Mouse (Mus musculus) heart, adult 18-20 months (tissue): ENCODE results near the gene Cdk20. TPM values are rescaled to one million over a fixed set of nuclear protein-coding genes. Genes with fewer than 3 reads are reported as not detected.

Source experiments
- DNase-seq, 2 experiments: peaks; one replicate each; pipeline ENCODE4 v3.0.0; 2021 to 2022; ENCODE audit warnings: mixed read lengths in 1 of 2
- long read RNA-seq, 2 experiments: library from polyadenylated mRNA; stranded (forward); transcript quantifications; one replicate each; pipeline ENCODE4 v2.0.0; 2021
- total RNA-seq, 2 experiments: library from RNA; stranded (reverse); gene quantifications; 2 replicates each; pipeline ENCODE4 v1.2.3; 2021

Gene Cdk20
- total RNA-seq = 1 to 10 TPM; 2.5 to 4.4 TPM
- long read RNA-seq, experiment 1, full-length matches to known transcripts = 1 of 2 reads
- long read RNA-seq, experiment 1, partial matches to known transcripts = 0 of 2 reads
- long read RNA-seq, experiment 1, other reads (novel, unspliced or antisense) = 1 of 2 reads
- long read RNA-seq, experiment 2, partial matches to known transcripts = 1 of 1 reads
- long read RNA-seq, experiment 2, other reads (novel, unspliced or antisense) = 0 of 1 reads

GRCm38 (mm10) chr13:64432017-64432995 is at the start of gene Cdk20:
TSS of gene Cdk20 (plus strand) at chr13:64432314.
- peak; percentile 91 to 97 for DNase-seq

- DNase-seq = no peak
These were observed 47.2 kb upstream of the Cdk20 start for GRCm38 (mm10) chr13:64384937-64385336.

- no peak for DNase-seq
These were observed 46.1 kb upstream of the Cdk20 start for GRCm38 (mm10) chr13:64386048-64386447.

- no peak for DNase-seq
These were observed 43.7 kb upstream of the Cdk20 start for GRCm38 (mm10) chr13:64388415-64388814.

- peak in 1 of 2 experiments; percentile 33 for DNase-seq
These were observed 35.1 kb upstream of the Cdk20 start for GRCm38 (mm10) chr13:64396979-64397378.

- DNase-seq = peak; percentile 20 to 29
These were observed 34.0 kb upstream of the Cdk20 start for GRCm38 (mm10) chr13:64398065-64398464.

GRCm38 (mm10) chr13:64399906-64400305 is 32.2 kb upstream of the Cdk20 start:
- peak in 1 of 2 experiments; percentile 13 for DNase-seq

- DNase-seq = peak; percentile 79 to 88
These were observed 31.2 kb upstream of the Cdk20 start for GRCm38 (mm10) chr13:64400801-64401361.

GRCm38 (mm10) chr13:64402006-64402405 is 30.1 kb upstream of the Cdk20 start:
- DNase-seq = peak; percentile 50 to 64

- no peak for DNase-seq
These were observed 29.6 kb upstream of the Cdk20 start for GRCm38 (mm10) chr13:64402504-64402949.

- no peak for DNase-seq
These were observed 29.1 kb upstream of the Cdk20 start for GRCm38 (mm10) chr13:64402951-64403460.

- peak in 1 of 2 experiments; percentile 25 for DNase-seq
These were observed 28.6 kb upstream of the Cdk20 start for GRCm38 (mm10) chr13:64403519-64403918.

GRCm38 (mm10) chr13:64405550-64405949 is 26.6 kb upstream of the Cdk20 start:
- no peak for DNase-seq

- no peak for DNase-seq
These were observed 24.1 kb upstream of the Cdk20 start for GRCm38 (mm10) chr13:64407992-64408391.

GRCm38 (mm10) chr13:64410604-64411003 is 21.5 kb upstream of the Cdk20 start:
- no peak for DNase-seq

GRCm38 (mm10) chr13:64411282-64411681 is 20.8 kb upstream of the Cdk20 start:
- DNase-seq = no peak

GRCm38 (mm10) chr13:64412752-64413257 is 19.3 kb upstream of the Cdk20 start:
- DNase-seq = no peak

GRCm38 (mm10) chr13:64415659-64416058 is 16.5 kb upstream of the Cdk20 start:
- DNase-seq = no peak

- peak; percentile 51 to 70 for DNase-seq
These were observed 15.0 kb upstream of the Cdk20 start for GRCm38 (mm10) chr13:64416955-64417601.

GRCm38 (mm10) chr13:64420847-64421246 is 11.3 kb upstream of the Cdk20 start:
- no peak for DNase-seq

- no peak for DNase-seq
These were observed 10.7 kb upstream of the Cdk20 start for GRCm38 (mm10) chr13:64421386-64421785.
